Mouse (Mus musculus): ENCODE results near the gene Itpk1.

Itpk1 gene

DNA sequence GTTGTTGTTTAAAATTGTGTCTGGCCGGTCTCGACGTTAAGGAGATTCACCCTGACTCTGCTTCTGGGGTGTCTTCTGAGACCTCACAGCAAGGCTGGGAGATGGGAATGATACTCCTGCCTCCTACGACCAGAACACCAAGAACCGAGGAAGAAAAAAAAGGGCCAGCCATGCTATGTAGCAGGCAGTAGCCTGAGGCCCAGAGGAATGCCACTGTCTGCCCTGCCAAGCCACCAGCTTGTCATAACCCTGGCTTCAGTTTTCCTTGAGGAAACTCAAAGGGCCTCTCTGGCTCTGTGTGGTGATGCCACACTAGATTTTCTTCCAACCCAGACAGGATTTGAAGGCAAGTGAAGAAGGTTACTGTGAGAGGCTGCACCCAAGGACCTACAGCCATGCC lies 79.6 kb downstream of the Itpk1 start:
- DNase-seq (ENCODE audit: low read depth, low spot score) = no peak

GRCm38 (mm10) chr12:102623827-102624226 lies 80.9 kb downstream of the Itpk1 start:
- DNase-seq (ENCODE audit: low read depth, low spot score) = no peak

- no peak for DNase-seq (ENCODE audit: low read depth, low spot score)
Observed at GRCm38 (mm10) chr12:102622302-102622842, 82.4 kb downstream of the Itpk1 start.

DNA sequence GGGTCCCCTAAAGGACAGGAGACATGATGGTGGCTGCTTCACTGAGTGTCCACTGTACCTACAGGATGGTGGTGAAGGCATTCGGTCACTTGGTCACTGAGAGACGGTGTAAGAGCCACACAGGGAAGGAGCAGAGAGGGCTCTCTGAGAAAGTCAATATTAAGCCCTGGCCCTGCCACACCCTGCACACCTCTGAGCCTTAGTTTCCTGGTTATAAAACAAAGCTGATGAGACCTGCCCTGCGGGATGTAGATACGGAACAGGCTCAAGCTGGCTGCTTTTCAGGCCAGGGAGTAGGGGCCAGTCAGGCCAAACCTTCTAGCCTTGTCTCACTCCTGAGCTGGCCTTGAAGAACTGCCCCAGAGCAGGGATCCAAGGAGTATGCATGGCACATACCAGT lies 82.9 kb downstream of the Itpk1 start:
- no peak for DNase-seq (ENCODE audit: low read depth, low spot score)

- DNase-seq (ENCODE audit: low read depth, low spot score) = no peak
Observed at GRCm38 (mm10) chr12:102621205-102621604, 83.5 kb downstream of the Itpk1 start.

GRCm38 (mm10) chr12:102619908-102620307 lies 84.8 kb downstream of the Itpk1 start:
- no peak for DNase-seq (ENCODE audit: low read depth, low spot score)

GRCm38 (mm10) chr12:102618085-102618484 lies 86.6 kb downstream of the Itpk1 start:
- DNase-seq (ENCODE audit: low read depth, low spot score) = no peak

DNA sequence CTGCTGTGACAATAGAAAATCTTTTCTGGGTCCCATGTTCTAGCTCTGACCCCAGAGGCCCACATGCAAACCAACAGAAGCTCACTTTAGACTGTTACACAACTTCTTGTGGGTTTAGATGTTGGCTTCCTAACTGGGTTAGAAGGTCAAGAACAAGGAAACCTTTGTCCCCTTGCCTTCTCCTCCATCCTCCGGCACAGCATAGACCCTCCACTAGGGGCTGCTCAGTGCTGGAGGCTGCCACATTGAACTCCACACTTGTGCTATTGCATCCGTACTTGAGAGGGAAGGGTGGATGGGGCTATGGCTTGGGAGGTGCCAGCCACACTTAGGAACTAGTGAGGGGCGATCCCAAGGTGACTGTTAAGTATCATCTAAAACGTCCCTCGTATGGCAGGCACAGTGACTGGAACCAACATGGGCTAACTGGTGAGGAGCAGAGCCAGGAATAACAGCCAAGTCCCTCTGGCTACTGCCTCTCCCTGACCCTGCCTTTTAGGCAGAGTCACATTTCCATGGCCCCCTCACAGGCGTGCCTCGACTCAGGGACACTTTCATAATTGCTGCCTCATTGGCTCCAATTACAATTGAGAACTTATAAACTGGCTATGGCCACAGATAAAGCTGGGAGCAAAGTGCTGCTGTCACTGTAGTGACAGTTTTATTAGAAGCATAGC lies 87.7 kb downstream of the Itpk1 start:
- DNase-seq (ENCODE audit: low read depth, low spot score) = no peak

- no peak for DNase-seq (ENCODE audit: low read depth, low spot score)
Observed at GRCm38 (mm10) chr12:102616201-102616600, 88.5 kb downstream of the Itpk1 start.

DNA sequence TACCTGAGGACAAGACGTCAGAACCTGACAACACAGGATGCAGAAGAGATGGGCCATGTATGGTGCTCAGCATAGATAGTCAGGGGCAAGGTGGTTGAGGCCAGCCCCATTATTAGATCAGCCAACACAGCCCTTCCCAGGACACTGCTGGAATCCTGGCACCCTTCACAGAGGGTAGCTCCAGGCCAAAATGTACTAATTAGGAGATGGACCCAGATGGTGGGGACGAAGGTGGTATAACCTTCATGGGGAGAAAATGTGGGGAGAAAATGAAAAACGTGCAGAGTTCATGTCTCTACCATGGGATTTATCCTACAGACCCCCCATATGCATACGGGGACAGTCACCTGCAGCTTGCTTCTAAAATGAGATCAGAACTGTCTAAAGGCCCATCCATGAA lies 91.3 kb downstream of the Itpk1 start:
- no peak for DNase-seq (ENCODE audit: low read depth, low spot score)

GRCm38 (mm10) chr12:102612431-102612830 lies 92.3 kb downstream of the Itpk1 start:
- DNase-seq (ENCODE audit: low read depth, low spot score) = no peak

DNA sequence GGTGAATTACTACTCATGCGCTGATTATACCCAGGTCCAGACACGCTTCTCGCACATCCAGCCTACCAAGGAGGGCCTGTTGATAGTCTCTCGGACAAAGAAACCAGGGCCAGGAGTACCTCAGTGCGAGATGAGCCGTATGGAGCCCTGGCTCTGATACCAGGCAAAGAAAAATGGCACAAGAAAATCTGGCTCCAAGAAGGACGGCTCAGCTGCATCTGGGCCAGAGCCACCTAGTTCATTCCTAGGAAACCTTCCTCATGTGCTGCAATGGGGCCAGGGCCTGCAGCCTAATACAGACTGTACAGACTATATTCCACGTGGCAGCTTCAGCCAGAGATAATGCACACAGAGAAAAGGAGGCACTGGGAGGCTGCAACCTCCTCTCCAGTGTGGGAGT lies 93.8 kb downstream of the Itpk1 start:
- no peak for DNase-seq (ENCODE audit: low read depth, low spot score)

GRCm38 (mm10) chr12:102607808-102608517 lies 96.8 kb downstream of the Itpk1 start:
- no peak for DNase-seq (ENCODE audit: low read depth, low spot score)

DNA sequence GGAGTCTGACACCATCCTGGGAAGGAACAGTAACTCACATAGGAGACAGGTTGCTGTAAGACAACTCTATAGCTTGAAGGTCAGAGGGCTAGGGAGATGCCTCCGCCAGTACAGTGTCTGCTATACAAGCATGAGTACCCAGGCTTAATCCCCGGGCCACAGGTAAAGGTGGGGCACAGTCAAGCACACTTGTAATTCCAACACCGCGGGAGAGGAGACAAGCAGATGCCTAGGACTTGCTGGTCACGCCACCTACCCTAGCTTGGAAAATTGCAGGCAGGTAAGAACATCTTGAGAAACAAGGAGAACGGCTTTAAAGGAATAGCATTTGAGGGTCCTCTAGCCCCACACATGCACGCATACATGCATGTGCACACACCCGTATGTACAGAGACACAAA lies 97.7 kb downstream of the Itpk1 start:
- DNase-seq (ENCODE audit: low read depth, low spot score) = no peak

GRCm38 (mm10) chr12:102605607-102606006 lies 99.1 kb downstream of the Itpk1 start:
- no peak for DNase-seq (ENCODE audit: low read depth, low spot score)

DNA sequence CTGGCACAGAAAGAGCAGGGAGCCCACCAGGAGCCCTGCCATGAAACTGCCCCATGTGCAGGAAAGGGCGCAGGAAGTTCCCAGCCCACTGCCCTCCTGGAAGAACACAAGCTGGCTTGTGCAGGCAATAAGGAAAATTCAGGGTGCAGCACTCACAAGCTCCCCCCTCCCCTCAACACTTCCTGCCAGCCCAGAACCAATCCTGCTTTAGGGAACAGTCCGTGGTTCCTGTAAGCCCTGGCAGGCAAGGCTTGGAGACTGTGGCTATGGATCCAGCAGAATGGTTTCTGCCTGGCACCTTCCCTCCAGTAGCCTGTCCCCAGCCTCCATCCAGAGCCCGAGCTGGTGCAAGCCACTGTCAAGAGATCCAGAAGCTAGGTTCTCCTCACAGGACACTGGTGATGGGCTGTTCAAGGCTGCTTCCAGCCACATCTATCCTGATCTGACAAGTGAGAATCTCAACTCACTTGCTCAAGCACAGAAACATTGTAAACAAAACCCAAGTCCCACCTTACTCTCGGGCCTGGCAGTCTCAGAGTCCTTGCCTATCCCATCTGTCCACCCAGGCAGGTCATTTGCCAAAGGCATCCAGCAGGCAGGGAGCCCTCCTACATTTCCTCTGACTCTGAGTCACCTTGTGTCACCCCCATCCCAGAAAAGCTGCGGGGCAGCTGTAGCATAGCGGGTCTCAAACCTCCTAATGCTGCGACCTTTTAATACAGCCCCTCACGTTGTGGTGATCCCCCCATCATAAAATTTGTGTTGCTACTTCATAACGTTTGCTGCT lies 102.3 kb downstream of the Itpk1 start:
- no peak for DNase-seq (ENCODE audit: low read depth, low spot score)

DNA sequence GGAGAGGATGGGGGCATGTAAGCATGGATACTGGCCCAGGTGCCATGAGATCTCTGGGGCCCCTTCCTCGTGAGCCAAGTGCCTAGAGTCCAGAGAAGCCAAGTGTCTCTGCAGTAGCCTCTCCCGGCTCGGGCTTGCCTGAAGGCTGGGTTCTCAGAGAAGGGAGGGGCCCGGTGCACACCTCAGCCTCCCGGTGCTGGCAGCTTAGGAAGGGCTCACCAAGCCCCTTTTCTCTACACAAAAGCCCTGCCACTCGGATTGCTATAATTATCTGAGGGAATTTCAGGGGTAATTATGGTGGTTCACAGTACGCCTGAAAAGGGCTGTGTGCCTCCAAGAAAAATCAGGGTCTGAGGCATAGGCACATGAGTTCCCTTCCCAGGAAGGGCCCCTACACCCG lies 102.9 kb downstream of the Itpk1 start:
- DNase-seq (ENCODE audit: low read depth, low spot score) = no peak

GRCm38 (mm10) chr12:102600345-102600744 lies 104.4 kb downstream of the Itpk1 start:
- DNase-seq (ENCODE audit: low read depth, low spot score) = no peak

GRCm38 (mm10) chr12:102599801-102600200 lies 104.9 kb downstream of the Itpk1 start:
- DNase-seq (ENCODE audit: low read depth, low spot score) = no peak

DNA sequence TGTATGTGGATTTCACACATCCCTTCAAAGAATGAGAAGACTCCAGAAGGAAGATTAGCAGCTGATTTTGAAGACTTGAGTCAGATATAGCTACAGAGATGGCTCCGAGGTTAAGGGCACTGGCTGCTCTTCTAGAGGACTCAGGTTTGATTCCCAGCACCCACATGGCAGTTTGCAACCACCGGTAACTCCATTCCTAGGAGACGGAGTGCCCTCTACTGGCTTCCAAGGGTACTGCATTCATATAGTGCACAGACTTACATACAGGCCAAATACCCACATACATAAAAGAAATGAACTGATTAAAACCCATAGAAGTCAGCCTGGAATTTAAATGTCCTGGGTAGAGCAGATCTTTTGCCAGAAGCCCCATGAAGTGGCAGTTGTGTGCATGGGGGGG lies 106.2 kb downstream of the Itpk1 start:
- no peak for DNase-seq (ENCODE audit: low read depth, low spot score)

- peak; percentile 40 for DNase-seq (ENCODE audit: low read depth, low spot score)
Observed at GRCm38 (mm10) chr12:102597466-102597865, 107.3 kb downstream of the Itpk1 start.

DNA sequence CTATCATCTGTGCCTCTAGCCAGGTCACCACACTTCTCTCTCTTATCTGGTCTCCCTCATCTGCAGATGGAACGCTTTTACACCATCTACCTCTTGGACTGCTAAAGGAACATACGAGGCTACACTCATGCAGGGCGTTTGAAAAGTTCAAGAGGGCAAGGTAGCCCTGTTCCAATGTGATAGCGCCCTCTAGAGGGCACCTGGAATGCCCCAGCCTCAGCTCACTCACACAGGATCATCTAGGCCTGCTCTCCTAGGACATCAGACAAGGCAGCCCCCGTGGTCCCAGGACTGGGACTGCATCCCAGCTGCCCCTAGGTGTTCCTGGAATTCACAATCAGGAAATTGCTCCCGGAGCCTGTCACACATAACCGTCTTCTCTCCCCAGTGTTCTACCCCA lies 108.3 kb downstream of the Itpk1 start:
- DNase-seq (ENCODE audit: low read depth, low spot score) = no peak
